Mouse (Mus musculus) midbrain, embryonic 16.5 days (tissue): Measurements from ENCODE around the gene Rbm33. TPM values are rescaled to one million over a fixed set of nuclear protein-coding genes. Genes with fewer than 3 reads are reported as not detected.

ENCODE experiments used
- ATAC-seq: fragments of 200-750 bp; cut with Nextera tagmentation; 2 replicates; pipeline ENCODE4 v1.8.0; 2017; ENCODE audit warnings: moderate TSS enrichment
- H3K27ac ChIP-seq: fragments of 300-500 bp; sonication (generic); 2 replicates; pipeline ENCODE4 v1.5.1; 2014; ENCODE audit warnings: mild to moderate bottlenecking, low read length, mixed read lengths
- H3K27me3 ChIP-seq: fragments of 300-500 bp; sonication (generic); 2 replicates; pipeline ENCODE4 v1.6.1; 2014; ENCODE audit warnings: low read depth, low read length, mixed read lengths; ENCODE audit not compliant: control insufficient read depth, insufficient read depth
- H3K36me3 ChIP-seq: fragments of 300-500 bp; sonication (generic); 2 replicates; pipeline ENCODE4 v1.6.1; 2014; ENCODE audit warnings: mild to moderate bottlenecking, low read length, moderate library complexity, mixed read lengths; ENCODE audit not compliant: control insufficient read depth, insufficient read depth
- H3K4me1 ChIP-seq: fragments of 300-500 bp; sonication (generic); 2 replicates; pipeline ENCODE4 v1.6.1; 2014; ENCODE audit warnings: mild to moderate bottlenecking, low read length, mixed read lengths; ENCODE audit not compliant: control insufficient read depth, insufficient read depth
- H3K4me2 ChIP-seq: fragments of 300-500 bp; sonication (generic); 2 replicates; pipeline ENCODE4 v1.6.1; 2014; ENCODE audit warnings: mild to moderate bottlenecking, low read length, mixed read lengths
- H3K4me3 ChIP-seq: fragments of 300-500 bp; sonication (generic); 2 replicates; pipeline ENCODE4 v1.5.1; 2014; ENCODE audit warnings: low read depth, mild to moderate bottlenecking, low read length, moderate library complexity, mixed read lengths
- H3K9ac ChIP-seq: fragments of 300-500 bp; sonication (generic); 2 replicates; pipeline ENCODE4 v1.6.1; 2014; ENCODE audit warnings: low read depth, low read length, mixed read lengths
- H3K9me3 ChIP-seq: fragments of 300-500 bp; sonication (generic); replicated peaks from 2 replicates; pipeline ENCODE4 v1.6.1; 2014; ENCODE audit warnings: mild to moderate bottlenecking, low read length, mixed read lengths; ENCODE audit not compliant: control insufficient read depth, poor library complexity, severe bottlenecking
- WGBS: fragments of 180-500 bp; shearing (Covaris S2); extraction: QIAGEN DNeasy Blood & Tissue Kit; methylation state at CpG from one replicate; pipeline ENCODE4 v1.1.7; 2014; 5-methylcytosine and 5-hydroxymethylcytosine counted together
- polyA plus RNA-seq: library from polyadenylated mRNA; unstranded; fragments of >200 nt; fragmentation: Nextera tagmentation; extraction: Ambion mirVana; gene quantifications from 2 replicates; pipeline ENCODE4 v1.2.1, GENCODE M21; 2015

Rbm33 gene
- polyA plus RNA-seq, 1 experiment from 2014 or later, result 14.1 TPM

GRCm38 (mm10) chr5:28293990-28294389 lies 22.9 kb upstream of the Rbm33 start:
- 0 out of 2 replicates have a peak, but pooled peaks have one; percentile 28 for ATAC-seq
- H3K27ac ChIP-seq, result no peak overlapping the region
- WGBS, result 7% methylated on average over 6 of the region's 6 CpGs

GRCm38 (mm10) chr5:28298161-28298560 lies 18.8 kb upstream of the Rbm33 start:
- 87% methylated on average over 5 of the region's 5 CpGs for WGBS
- Histone ChIP-seq H3K4me3 (no peak overlapping the region), H3K27ac (no peak overlapping the region), H3K9ac (no peak overlapping the region), H3K36me3 (no peaks in the 10 kb centered on the region), H3K9me3 (no peaks in the 10 kb centered on the region), H3K27me3 (no peaks in the 10 kb centered on the region), H3K4me2 (no peak overlapping the region), H3K4me1 (no peaks in the 10 kb centered on the region)
- no peak for ATAC-seq

More at GRCm38 (mm10) chr5:28293990-28294389, 22.9 kb upstream of the Rbm33 start:
- Histone ChIP-seq H3K27me3 (no peaks in the 10 kb centered on the region), H3K4me2 (no peak overlapping the region), H3K9ac (no peak overlapping the region), H3K4me1 (no peaks in the 10 kb centered on the region), H3K36me3 (no peaks in the 10 kb centered on the region), H3K4me3 (no peak overlapping the region), H3K9me3 (no peaks in the 10 kb centered on the region)

- Histone ChIP-seq H3K27ac (no peak overlapping the region), H3K4me1 (no peaks in the 10 kb centered on the region), H3K4me2 (no peak overlapping the region), H3K9me3 (no peaks in the 10 kb centered on the region), H3K4me3 (no peak overlapping the region), H3K27me3 (no peaks in the 10 kb centered on the region), H3K36me3 (no peaks in the 10 kb centered on the region), H3K9ac (no peak overlapping the region)
- no peak for ATAC-seq
- WGBS, result 68% methylated on average over 3 of the region's 3 CpGs
Observed at GRCm38 (mm10) chr5:28298693-28299092, 18.2 kb upstream of the Rbm33 start.

- no peak overlapping the region for H3K4me2 ChIP-seq
- ATAC-seq, result no peak
- no peaks in the 10 kb centered on the region for H3K4me1 ChIP-seq
- no peaks in the 10 kb centered on the region for H3K27me3 ChIP-seq
- WGBS, result 90% methylated on average over 6 of the region's 6 CpGs
- no peak overlapping the region for H3K27ac ChIP-seq
- H3K4me3 ChIP-seq, result no peak overlapping the region
- no peaks in the 10 kb centered on the region for H3K9me3 ChIP-seq
- H3K9ac ChIP-seq, result no peak overlapping the region
- H3K36me3 ChIP-seq, result no peaks in the 10 kb centered on the region
Observed at GRCm38 (mm10) chr5:28299346-28299745, 17.6 kb upstream of the Rbm33 start.

- Histone ChIP-seq H3K9me3 (no peaks in the 10 kb centered on the region), H3K36me3 (no peaks in the 10 kb centered on the region), H3K27me3 (no peaks in the 10 kb centered on the region), H3K4me1 (no peaks in the 10 kb centered on the region), H3K4me2 (no peak overlapping the region), H3K9ac (no peak overlapping the region), H3K4me3 (no peak overlapping the region), H3K27ac (no peak overlapping the region)
- WGBS, result 94% methylated on average over 1 of the region's 1 CpGs
- no peak for ATAC-seq
Observed at GRCm38 (mm10) chr5:28302671-28303070, 14.2 kb upstream of the Rbm33 start.

GRCm38 (mm10) chr5:28304551-28304950 lies 12.4 kb upstream of the Rbm33 start:
- ATAC-seq, result no peak
- H3K4me3 ChIP-seq, result no peak overlapping the region
- H3K36me3 ChIP-seq, result no peaks in the 10 kb centered on the region
- H3K4me1 ChIP-seq, result no peaks in the 10 kb centered on the region
- H3K9ac ChIP-seq, result no peak overlapping the region
- H3K27me3 ChIP-seq, result no peaks in the 10 kb centered on the region
- no peak overlapping the region for H3K27ac ChIP-seq
- no peaks in the 10 kb centered on the region for H3K9me3 ChIP-seq
- H3K4me2 ChIP-seq, result no peak overlapping the region

- H3K4me3 ChIP-seq, result no peak overlapping the region
- H3K36me3 ChIP-seq, result no peaks in the 10 kb centered on the region
- ATAC-seq, result no peak
- H3K9me3 ChIP-seq, result no peaks in the 10 kb centered on the region
- 87% methylated on average over 8 of the region's 8 CpGs for WGBS
- H3K9ac ChIP-seq, result no peak overlapping the region
- peaks cover 22% of the 10 kb centered on the region for H3K4me1 ChIP-seq
- no peaks in the 10 kb centered on the region; the same call in 1 of the 2 replicates for H3K27me3 ChIP-seq
- H3K4me2 ChIP-seq, result no peak overlapping the region
- H3K27ac ChIP-seq, result no peak overlapping the region
Observed at GRCm38 (mm10) chr5:28315526-28315925, 1.4 kb upstream of the Rbm33 start.

GRCm38 (mm10) chr5:28316151-28316721 lies 685 bp upstream of the Rbm33 start:
- Histone ChIP-seq H3K4me1 (peaks cover 28% of the 10 kb centered on the region), H3K4me2 (peak overlapping the region; percentile 82), H3K36me3 (no peaks in the 10 kb centered on the region), H3K27ac (peak overlapping the region; percentile 99), H3K9ac (peak overlapping the region; percentile 99), H3K4me3 (peak overlapping the region; percentile 97), H3K9me3 (no peaks in the 10 kb centered on the region), H3K27me3 (no peaks in the 10 kb centered on the region; the same call in 1 of the 2 replicates)
- no peak; the same call in 1 of the 2 replicates for ATAC-seq
- under 1% methylated on average over 14 of the region's 14 CpGs for WGBS

- peak overlapping the region; percentile 82 for H3K4me2 ChIP-seq
- peak overlapping the region; percentile 97 for H3K4me3 ChIP-seq
- no peaks in the 10 kb centered on the region for H3K9me3 ChIP-seq
- H3K9ac ChIP-seq, result peak overlapping the region; percentile 99
- peaks cover 32% of the 10 kb centered on the region for H3K4me1 ChIP-seq
- H3K36me3 ChIP-seq, result no peaks in the 10 kb centered on the region
- under 1% methylated on average over 58 of the region's 62 CpGs for WGBS
- H3K27ac ChIP-seq, result peak overlapping the region; percentile 99
- peak; percentile 81 for ATAC-seq
- no peaks in the 10 kb centered on the region; the same call in 1 of the 2 replicates for H3K27me3 ChIP-seq
Observed at GRCm38 (mm10) chr5:28317253-28317916, 464 bp downstream of the Rbm33 start.
